Mouse (Mus musculus) cerebellum, adult 18-20 months (tissue): ENCODE results near the gene Rsad2.
A peak's percentile ranks its signal among the peaks of the same experiment; 100 is the strongest.
"Not testable (repeated sequence)": the region's sequence is repeated elsewhere in the genome, so short reads cannot be mapped to it uniquely, and the experiment has no call there.

Source experiments
- DNase-seq, 2 experiments: peaks; one replicate each; pipeline ENCODE4 v3.0.0; 2021

The Rsad2 gene

DNA sequence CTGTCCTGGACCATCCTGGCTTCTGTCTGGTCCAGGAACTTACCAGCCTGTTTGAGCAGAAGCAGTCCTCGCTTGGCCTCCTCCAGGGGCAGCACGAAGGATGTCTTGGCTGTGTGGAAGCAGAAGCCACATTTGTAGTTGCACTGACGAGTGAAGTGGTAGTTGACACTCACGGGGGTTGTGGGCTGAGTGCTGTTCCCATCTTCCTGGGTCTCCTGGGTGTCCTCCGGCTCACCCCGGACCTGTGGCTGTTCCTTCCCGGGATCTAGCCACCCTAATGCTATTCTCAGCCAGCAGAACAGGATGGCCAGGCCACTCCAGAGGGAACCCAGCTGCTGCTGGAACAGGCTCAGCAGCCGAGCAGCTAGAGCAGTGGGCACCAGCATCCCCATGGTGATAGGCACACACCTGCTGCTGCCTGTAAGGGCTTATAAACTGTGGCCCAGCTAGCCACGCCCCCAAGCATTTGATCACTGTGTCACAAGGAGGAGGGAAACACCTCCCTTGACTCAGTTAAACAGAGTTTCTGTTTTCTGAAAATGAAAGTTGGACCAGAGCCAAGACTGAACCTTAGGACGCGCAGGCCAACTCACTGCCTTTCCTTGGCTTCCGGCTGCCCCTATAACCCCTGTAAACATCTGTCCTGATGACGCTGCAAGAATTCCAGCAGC lies at the start of gene Rsad2:
TSS of gene Rsad2 (minus strand) at position 425 of the 671 bp plus-strand sequence.
- peak in 1 of 2 experiments; percentile 9 for DNase-seq

DNA sequence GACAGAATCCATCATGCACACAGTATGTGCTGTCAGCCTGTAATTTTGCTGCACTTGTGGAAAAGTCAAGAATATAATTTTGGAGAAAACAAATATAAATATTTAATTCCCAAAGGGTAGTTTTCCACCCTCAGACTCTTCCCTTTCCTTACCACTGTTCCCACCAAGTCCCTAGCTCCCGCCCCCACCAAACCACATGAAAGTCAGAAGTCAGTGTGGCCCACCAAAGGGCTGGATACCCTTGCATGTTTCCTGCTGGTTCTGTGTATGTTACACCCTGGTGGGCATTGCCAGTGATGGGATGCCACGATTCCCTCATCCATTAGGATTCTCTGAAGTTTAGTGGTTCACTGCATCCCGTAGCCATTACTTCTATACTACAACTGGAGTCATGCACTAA lies 44.8 kb upstream of the Rsad2 start:
- no peak for DNase-seq

DNA sequence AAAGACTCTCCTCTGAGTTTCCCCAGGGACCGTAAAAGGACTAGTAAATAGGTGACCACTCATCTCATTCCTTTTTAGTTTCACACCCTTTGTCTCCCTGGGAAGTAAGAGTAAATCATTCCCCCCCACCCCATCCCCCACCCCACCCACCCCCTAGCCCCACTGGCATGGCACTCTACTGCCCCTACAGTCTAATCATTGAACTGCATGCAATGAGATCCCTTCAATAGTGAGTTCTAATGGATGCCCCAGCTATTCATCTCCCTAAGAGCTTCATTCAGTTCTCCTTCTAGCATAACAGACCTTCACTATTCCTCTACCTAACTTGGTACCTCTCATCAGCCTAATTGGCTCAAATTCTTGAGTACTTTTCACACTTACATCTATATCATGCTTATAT lies 33.7 kb upstream of the Rsad2 start:
- DNase-seq: no peak

DNA sequence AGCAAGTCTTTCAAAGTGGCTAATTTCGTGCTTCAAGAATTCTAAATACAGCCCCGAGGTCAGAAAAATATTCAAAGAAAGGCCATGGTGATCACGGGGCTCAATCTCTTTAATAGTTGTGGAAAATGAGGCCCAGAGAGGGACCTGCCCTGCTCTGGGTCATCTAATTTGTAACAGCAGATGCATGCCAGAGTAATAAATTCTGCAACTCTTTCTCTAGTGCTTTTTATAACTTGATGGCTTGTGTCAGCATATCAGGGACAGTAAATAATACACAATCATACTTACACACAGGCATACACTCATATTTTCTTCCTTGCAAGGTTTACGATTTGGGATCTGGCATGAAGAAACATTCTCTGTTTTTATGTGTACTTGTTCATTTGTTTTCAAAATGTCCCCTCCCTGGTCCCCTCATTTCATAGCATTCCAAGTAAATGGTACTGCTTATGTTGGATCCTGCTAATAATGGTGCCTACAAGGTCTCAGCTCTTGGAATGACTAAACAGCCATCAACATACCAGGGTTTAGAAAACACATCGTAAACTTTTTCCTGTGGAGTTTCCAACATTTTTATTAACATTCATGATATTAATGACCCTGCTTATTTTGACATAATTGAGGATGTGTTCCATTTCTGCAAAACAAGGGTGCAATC lies 32.5 kb upstream of the Rsad2 start:
- DNase-seq: no peak

DNA sequence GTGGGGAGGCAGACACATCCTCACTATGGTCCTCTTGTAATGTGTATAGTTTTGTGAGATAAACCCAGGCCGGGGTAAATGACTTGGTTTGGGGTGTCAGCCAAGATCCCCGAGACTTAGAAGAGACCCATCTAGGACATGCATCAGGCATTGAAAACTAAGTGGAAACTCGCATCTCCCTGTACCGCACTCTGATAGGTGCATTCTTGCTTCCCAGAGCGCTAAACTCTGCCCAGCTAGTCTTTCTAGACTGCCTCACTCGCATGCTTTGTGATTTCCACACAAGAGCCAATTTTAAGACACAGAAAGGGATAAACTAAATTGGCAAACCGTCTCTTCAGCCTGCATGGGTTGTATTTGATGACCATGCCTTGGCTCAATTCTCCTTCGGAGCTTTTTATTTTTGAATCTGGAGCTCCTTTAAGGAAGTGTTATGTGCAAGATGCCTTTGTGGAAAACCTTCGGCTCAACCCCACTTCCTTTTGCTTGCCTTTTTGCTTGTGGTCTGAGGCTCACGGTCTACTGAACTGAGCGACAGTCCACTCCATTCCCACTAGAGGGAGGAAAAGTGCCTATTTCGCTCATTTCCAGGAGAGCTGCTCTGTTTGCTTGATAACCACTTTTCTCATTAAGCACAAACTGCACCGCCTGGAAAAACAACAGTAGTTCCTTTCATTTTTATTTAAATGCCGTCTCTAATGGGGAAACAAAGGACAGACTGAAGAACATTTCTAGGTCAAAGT lies 31.8 kb upstream of the Rsad2 start:
- peak in 1 of 2 experiments; percentile 20 for DNase-seq

DNA sequence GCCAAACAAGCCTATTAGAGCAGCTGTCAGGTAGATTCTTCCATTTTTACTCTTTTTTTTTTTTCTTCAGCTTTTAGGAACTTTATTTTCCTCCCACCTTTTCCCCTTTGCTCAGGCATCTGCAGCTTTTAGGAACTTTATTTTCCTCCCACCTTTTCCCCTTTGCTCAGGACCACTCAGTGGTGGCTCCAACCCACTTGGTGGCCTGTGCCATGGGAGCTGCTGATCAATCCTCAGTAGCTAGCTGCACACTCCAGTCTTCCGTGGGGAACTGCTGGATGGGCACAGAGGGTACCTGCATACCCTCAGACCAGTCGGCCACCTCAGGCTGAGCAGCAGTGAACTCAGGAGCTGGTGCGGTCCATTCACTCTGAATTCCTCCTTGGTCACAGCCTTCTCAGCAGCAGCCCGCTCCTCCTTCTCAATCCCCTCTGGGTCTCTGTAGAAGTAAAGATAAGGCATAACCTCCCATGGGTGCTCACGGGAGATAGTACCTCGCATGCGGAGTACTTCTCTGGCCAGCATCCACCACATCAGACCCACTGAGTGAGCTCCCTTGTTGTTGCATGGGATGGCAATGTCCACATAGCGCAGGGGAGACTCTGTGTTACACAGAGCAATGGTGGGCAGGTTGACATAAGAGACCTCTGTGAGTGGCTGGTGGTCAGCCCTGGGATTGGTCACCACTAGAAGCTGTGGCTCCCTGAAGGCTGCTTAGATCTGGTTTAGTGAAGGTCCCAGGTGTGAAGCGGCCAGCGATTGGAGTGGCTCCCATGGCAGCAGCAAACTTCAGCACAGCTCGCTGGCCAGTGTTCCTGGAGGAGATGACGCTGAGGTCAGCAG lies 29.7 kb upstream of the Rsad2 start:
- not testable (repeated sequence) for DNase-seq

DNA sequence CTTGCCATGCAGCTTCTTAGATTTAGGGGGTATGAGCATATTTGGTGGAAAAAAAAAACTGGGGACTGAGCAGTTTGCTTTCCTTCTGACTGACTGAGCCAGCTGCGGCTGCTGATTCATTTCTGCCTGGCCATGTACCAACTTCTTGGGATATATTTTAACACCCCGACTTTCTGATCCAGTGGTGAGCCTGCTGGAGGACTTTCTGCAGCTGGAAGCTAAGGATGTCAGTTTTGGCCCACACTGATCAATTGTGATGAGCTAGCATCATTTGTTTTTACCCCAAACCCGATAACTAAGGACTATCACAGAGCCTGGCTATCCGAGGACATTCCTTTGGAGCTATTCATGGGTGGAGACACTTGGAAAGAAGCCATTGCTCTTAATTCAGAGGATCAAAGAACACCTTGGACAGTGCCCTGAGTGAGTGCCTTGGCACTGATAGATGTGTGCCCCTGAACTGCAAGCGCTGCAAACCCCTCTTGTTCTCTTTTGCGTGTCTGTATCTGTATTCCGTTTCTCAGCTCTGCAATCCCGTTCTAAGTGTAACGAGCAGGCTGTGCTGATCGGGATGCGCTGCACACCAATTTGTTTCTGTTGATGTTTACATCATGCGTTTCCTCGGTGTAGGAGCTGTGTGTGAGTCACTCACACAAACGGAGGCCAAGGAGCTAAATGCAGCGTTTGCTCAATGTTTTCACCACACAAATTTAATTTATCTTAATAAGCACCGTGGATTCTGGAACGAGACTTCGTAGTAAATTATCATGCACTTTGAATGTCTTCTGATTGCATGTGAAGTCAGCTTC lies 22.1 kb upstream of the Rsad2 start:
- no peak for DNase-seq

DNA sequence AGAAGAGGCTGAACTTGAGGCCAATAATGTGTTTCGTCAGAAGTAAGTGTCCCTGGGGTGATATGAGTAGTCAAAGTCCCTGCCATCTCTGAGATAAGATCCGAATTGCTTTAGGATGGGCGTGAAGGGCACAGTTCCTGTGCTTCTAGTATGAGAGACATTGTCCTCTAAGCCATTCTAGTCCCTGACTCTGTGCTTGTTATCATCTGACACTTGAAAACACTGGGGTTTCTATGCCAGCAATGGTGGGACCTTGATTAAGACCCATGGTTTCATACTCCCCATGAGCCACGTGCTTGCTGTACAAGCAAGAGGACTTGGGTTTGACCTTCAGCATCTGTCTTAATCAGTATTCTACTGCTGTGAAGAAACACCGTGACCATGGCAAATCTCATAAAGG lies 20.9 kb upstream of the Rsad2 start:
- DNase-seq: no peak

DNA sequence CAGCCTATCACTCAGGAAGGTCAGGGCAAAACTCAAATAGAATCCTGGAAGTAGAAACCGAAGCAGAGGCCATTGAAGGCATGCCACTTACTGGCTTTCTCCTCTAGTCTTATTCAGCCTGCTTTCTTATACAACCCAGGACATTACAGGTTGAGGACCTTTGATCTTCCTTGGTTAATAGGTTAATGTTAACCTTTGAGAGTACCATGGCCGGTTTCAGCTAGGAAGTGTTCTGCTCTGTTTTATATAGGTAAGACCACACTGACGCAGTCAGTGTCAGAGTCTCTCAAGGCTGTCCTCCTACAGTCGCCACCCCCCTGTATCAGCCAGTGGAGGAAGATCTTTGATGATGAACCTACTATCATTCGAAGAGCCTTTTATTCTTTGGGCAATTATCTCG lies 17.5 kb upstream of the Rsad2 start:
- DNase-seq: no peak

DNA sequence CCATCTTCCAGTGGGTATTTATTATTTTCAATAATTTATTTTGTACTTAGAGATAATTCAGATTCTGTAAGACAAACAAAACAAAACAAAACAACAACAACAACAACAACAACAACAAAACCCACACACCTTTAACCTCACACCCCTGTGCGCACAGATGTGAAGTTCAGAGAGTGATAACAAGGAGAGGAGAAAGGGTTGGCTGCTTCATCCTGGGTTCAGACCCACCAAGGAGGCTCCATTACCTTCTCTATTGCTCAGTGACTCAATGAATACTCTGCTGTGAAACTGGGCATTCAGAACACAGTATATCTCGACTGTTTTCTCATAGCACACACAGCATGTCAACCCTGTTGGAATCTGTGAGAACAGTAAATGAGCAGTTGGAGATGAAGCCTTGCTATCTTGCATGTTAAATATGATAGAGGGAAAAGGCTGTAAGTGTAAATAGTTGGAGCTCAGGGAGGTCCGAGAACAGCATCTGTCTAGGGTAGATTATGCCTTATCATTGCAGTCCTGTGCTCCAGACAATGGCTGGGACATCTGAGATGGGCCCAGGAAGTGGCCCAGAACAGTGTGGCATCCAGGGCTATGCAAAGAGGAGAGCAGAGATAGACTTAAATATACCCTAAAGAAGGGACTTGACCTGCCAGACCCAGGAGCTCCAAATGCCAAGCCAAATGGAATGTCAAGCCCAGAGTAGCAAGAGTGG lies 16.7 kb upstream of the Rsad2 start:
- DNase-seq: no peak

DNA sequence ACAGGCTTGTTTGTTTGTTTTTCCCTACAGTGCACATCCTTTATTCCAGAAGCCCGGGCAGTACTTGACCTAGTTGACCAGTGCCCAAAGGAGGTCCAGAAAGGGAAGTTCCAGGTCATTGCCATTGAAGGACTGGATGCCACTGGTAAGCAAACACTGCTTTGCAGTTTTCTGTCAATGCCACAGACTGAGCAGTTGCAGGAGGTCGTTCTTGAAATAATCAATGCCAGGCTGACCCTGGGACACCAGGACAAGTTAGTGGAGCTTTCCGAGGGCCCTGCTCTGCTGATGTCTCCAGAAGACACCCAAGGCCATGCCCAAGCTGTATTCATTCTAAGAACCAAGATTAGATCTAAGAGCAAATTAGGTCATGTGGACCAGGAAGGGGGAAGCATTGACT lies 15.1 kb upstream of the Rsad2 start:
- no peak for DNase-seq

DNA sequence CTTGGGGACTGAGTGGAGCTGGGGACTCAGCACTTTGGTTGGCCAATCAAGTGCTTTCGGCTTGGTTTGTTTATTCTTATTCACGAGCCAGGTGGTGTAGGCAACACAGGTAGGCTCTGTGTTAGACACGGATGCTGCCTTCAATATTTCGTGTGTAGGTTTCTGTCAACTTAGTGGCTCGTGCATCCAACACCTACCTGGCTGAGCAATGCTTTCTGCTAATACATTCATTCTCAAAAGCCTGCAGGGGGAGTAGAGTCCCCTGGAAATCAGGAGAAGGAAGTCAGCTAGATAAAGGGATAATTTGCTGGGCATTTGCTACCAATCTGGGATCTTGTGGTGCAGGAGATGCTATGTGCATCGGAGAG lies 13.8 kb upstream of the Rsad2 start:
- no peak for DNase-seq

DNA sequence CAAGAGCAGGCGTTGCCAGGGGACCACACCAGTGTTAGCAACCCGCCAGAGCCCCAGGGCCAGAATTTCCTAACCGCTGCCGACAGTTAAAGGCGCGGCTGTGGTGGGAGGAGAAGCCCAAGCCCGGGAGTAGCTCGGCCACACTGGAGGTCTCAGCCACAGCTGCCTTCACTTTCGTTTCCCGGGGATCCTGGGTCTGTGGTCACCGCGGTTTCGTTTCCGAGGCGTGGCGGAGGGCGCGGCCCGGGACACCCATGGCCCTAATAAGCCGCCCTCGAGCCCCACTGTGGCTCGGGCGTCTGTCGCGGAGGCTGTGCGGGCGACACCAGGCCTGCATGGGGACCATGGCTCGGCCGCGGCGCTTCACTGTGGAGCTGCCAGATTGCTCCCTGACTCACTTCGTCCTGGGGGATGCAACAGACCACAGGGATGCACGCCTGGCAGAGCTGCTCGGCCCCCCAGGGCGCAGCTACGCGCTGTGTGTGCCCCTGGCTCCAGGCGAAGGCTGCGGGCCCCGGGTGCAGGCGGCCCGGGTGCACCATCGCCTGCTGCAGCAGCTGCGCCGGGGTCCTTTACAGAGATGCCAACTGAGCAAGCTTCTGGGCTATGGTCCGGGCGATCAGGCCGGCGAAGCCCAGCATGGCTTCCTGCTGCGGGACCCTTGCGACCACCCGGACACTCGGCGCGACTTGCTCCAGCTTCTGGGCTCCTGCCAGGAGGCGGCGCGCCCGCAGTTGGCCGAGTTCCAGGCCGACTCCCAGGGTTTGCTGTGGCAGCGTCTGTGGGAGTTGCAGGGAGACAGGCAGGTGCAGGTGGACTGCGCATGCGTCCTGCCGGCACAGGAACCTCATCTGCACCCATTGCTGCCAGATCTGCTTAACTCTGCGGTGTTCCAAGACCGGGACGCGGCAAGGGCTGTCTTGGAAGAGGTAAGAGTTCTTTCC lies 13.1 kb upstream of the Rsad2 start, which contains the start of gene Cmpk2:
TSS of gene Cmpk2 (plus strand) at position 107 of the 944 bp plus-strand sequence.
- peak; percentile 84 to 92 for DNase-seq

DNA sequence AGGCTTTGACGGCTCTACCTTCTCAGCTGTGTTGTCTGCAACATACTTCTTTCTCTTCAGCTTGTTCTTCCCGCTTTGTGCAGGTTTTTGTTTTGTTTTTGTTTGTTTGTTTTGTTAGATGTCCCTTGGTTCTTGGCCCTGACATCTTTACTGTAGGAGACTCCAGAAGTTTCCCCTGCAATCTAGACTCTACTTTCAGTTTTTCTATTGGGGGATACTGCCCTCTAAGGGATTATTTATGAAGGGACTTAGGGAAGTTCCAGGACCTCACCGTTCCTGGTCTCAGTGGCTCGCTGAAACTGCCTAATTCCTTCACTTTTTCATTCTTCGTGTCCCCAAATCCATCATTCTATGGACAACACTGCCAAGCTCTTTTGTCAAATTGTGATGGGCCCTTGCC lies 9.3 kb upstream of the Rsad2 start:
- no peak for DNase-seq

DNA sequence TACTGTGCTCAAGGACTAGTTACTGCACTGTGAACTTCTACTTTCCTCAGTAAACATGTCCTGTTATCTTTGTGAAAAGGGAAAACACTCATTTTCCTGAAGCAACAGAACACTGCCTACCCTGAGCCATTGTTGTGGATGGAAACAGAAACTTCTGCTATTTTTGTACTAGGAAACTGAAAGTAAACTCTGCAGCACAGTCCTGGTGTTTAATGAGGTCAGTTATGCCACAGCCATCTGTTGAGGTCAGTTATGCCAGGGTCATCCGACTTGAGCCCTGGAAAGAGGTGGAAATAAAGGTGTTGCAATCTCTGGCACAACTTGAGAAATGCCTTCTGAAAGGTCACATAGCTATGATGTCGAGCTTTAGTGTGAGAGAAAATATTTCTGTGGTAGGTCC lies 3.8 kb upstream of the Rsad2 start:
- DNase-seq: no peak

DNA sequence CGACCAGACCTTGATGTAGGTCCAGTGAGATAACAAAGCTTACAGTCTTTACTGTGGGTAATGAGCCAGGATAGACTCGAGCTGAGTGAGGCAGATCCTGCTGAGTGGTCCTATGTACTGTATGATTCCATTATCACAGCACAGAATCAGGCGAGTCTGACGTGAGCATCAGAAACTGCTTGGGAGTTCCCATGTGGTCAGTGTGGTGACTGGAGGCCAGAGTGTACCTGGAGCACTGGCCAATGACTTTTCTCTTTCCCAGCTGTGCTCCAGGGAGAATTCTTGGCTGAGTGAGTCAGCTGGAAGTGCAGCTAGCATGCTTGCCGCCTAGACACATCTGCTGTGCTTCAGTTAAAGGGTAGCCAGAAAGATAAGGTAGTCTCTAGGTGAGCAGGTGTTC lies 1.6 kb downstream of the Rsad2 start:
- DNase-seq: no peak

DNA sequence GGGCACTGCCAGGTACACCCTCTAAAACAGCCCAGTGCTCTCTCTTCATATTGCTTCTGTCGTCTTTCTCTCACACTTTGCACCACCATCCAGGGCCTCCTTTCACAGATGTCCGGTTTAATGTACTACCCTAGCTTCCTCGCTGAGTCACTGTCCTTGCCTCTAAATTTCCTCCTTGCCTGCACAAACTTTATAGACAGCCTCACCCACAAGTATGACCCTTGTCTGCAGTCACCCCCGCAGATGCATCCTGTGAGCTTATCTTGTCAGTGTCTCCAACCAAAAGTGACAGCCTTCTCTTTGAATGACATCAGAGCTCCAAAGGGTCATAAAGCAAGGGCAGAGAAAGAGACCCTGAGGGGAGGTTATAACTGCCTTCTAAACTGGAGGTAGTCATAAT lies 3.3 kb downstream of the Rsad2 start:
- no peak for DNase-seq

DNA sequence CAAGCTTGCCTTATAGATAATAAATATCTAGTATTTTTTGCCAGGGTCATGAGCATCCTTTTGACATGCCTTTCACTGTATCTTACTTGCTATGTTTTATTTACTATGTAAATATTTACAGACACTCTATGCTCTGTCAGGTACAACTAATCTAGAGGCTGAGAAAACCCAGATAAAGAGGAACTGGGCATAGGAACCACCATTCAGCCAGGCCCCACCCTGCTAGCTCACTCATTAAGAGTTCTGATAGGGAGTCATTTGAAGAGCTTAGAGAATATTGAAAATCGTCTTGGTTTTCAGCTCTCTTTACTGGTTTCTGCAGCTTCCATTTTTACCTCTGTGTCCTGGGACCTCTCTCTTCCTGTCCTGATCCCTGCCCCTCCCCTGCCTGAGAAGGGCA lies 5.1 kb downstream of the Rsad2 start:
- no peak for DNase-seq

DNA sequence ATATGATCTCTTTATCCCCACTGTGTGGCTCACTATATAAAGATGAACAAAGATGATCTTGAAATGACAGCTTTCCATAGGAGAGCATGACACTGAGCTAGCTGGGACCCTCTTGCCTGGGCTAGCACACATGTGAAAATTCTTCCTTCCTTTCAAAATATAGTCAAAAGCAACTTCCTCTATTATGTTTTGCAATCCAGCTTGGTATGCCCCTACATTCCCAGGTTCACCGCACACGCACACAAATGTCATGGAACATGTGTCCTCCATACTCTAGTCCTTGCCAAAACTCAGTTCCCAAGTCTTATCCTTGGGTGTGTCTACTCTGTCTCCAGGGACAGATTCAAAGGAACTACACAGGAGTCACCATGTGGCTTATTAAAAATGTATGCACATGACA lies 6.8 kb downstream of the Rsad2 start:
- DNase-seq: no peak

DNA sequence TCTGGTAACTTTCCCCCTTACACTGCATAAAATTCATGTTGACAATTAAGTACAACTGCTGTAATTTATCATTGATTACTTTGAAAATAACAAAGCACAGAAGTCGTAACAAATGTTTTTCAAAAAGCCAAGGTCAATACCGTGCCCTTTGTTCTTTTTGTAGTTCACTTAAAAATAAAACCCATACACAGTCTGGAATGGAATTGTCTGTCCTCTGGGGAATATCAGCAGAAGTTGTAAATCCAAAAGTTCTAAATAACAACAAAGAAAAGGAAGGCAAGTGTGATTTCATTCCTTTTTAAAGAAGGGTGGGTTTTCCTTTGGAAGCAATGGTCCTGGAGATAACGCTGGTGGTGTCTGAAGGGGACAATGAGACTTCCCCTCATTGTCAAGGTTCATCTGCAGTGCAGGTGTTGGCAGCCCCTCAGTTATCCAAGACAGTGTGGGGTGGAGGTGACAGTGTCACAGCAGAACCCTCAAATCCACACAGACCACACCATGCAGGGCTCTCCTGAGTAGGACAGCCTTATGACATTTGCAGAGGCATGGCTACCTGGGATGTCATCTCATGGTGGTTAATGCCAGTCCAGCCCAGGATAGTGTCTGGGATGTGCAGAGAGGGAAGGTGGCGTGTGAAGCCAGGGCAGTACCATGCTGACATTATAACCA lies 9.7 kb downstream of the Rsad2 start:
- no peak for DNase-seq
